In the genomic region with DNA sequence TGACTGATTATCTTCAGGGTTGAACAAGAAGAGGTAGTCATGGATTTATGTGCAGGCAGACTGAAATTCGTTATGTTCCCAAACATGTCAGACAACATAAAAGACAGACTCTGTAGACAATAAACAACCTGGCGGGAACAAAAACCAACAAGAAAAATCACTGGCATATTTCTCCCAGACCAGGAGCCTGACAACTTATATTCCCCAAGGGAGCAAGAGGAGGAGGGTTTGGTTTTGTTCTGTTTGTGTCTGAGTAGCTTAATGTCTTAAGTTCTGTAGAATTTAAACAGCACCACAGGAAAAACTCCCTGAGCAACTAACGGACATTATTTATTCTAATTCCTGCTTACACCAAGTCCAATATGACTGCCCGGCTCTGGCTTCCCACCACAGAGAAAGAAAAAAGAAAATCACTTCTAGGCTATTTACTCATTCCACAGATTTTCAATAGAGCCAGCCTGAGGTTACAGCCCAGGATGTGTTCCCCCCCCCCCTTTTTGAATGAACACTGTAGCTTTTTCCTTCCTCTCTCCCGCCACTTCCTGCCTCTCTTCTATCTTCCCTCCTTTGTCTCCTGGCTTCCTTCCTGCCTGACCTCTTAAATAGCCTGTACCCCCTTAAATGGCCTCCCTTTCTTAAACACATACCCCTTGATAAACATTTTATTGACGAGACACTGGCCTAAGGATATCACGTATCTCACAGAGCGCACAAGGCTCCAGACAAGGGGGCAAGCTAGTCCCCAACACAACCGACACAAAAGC, we compare ENCODE assay signal across 12 mouse cellular contexts. TPM values are rescaled to one million over a fixed set of nuclear protein-coding genes. Genes with fewer than 3 reads are reported as not detected.
DNase-seq lines count a peak whose midpoint lies in the region; ATAC-seq and TF ChIP-seq lines count a peak whose summit lies in the region.
"Had no signal": no experiment of that assay in that cellular context is flagged by ENCODE, and none has a peak within 500 bp of the region (broad histone marks: within the 10 kb centered on the region; RNA-seq: fewer than 3 reads in every experiment).

No protein-coding gene starts in this region.

- 63% methylated on average over 9 of the region's 9 CpGs for WGBS in heart, embryonic 14.5 days
- 41% methylated on average over 9 of the region's 9 CpGs for WGBS in embryonic facial prominence, embryonic 10.5 days
- WGBS in hindbrain, embryonic 11.5 days: 53% methylated on average over 9 of the region's 9 CpGs
- WGBS in midbrain, embryonic 13.5 days: 62% methylated on average over 9 of the region's 9 CpGs

- no peak for DNase-seq in heart, adult 8-10 months (ENCODE audit: low spot score)
- DNase-seq in embryonic facial prominence, embryonic 10.5 days (ENCODE audit: low spot score): no peak
- DNase-seq in hindbrain, embryonic 11.5 days (ENCODE audit: low spot score): no peak
- no peak for DNase-seq in right cerebral cortex, postnatal 10 days (ENCODE audit: low spot score in 2 of 2)
- DNase-seq in left cerebral cortex, adult 2 months (ENCODE audit: extremely low spot score in 1 of 2, low spot score in 2 of 2): no peak
- DNase-seq in left cerebral cortex, adult 18-20 months (ENCODE audit: low spot score in 2 of 2): no peak
- DNase-seq: cerebellum, adult 9-10 months had no signal

- peak; percentile 38; the same call in 1 of the 2 replicates for ATAC-seq in heart, embryonic 14.5 days (ENCODE audit: insufficient number of reproducible peaks, insufficient read depth, low FRiP score, low read depth)
- ATAC-seq in hindbrain, embryonic 11.5 days (ENCODE audit: low FRiP score): no peak
- no peak for ATAC-seq in midbrain, embryonic 13.5 days

- no peak for TF ChIP-seq CTCF in left cerebral cortex, adult 2 months (IDR thresholded peaks at IDR 0.05)

- H3K4me3 ChIP-seq in heart, embryonic 14.5 days (ENCODE audit: control insufficient read depth in 1 of 2, insufficient read depth in 1 of 2, low read depth in 1 of 2, low read length in 2 of 2): no peak overlapping the region
- H3K4me3 ChIP-seq in embryonic facial prominence, embryonic 10.5 days: no peak overlapping the region
- no peak overlapping the region for H3K4me3 ChIP-seq in hindbrain, embryonic 11.5 days (ENCODE audit: low read depth, low read length)
- no peak overlapping the region for H3K4me3 ChIP-seq in midbrain, embryonic 13.5 days (replicated peaks)
- no peak overlapping the region for H3K4me3 ChIP-seq in left cerebral cortex, adult 2 months
- H3K4me3 ChIP-seq: layer of hippocampus, adult 2 months had no signal

- no peaks in the 10 kb centered on the region for H3K9me3 ChIP-seq in heart, embryonic 14.5 days (ENCODE audit: control insufficient read depth, low read length)
- no peaks in the 10 kb centered on the region for H3K9me3 ChIP-seq in embryonic facial prominence, embryonic 10.5 days
- H3K9me3 ChIP-seq in hindbrain, embryonic 11.5 days (ENCODE audit: control insufficient read depth, low read length): no peaks in the 10 kb centered on the region
- no peaks in the 10 kb centered on the region for H3K9me3 ChIP-seq in midbrain, embryonic 13.5 days

- no peaks in the 10 kb centered on the region for H3K27me3 ChIP-seq in heart, embryonic 14.5 days (ENCODE audit: control insufficient read depth, insufficient read depth, low read length)
- H3K27me3 ChIP-seq in embryonic facial prominence, embryonic 10.5 days (replicated peaks; ENCODE audit: low read depth, poor library complexity, severe bottlenecking): 0 out of 2 replicates have a peak, but pooled peaks cover 5% of the 10 kb centered on the region
- no peaks in the 10 kb centered on the region for H3K27me3 ChIP-seq in hindbrain, embryonic 11.5 days (ENCODE audit: control insufficient read depth, insufficient read depth, low read length)
- H3K27me3 ChIP-seq in midbrain, embryonic 13.5 days: no peaks in the 10 kb centered on the region

- H3K4me2 ChIP-seq in heart, embryonic 14.5 days (ENCODE audit: low read length): no peak overlapping the region
- H3K4me2 ChIP-seq in hindbrain, embryonic 11.5 days (replicated peaks; ENCODE audit: low read depth, low read length): no peak overlapping the region
- no peak overlapping the region for H3K4me2 ChIP-seq in midbrain, embryonic 13.5 days (replicated peaks)

- H3K27ac ChIP-seq in heart, embryonic 14.5 days (replicated peaks in 1 of 2; ENCODE audit: control insufficient read depth in 1 of 2, insufficient read depth in 1 of 2, low read depth in 2 of 2, low read length in 2 of 2): peak overlapping the region; percentile 57 to 76
- H3K27ac ChIP-seq in embryonic facial prominence, embryonic 10.5 days (replicated peaks): peak overlapping the region; percentile 85
- 0 out of 2 replicates have a peak overlapping the region, but pooled peaks have one; percentile 36 for H3K27ac ChIP-seq in hindbrain, embryonic 11.5 days (ENCODE audit: low read depth, low read length)
- peak overlapping the region; percentile 86 for H3K27ac ChIP-seq in midbrain, embryonic 13.5 days
- no peak overlapping the region for H3K27ac ChIP-seq in left cerebral cortex, adult 2 months
- H3K27ac ChIP-seq: layer of hippocampus, adult 2 months had no signal

- H3K4me1 ChIP-seq in heart, embryonic 14.5 days (ENCODE audit: control insufficient read depth in 2 of 2, insufficient read depth in 2 of 2, low read length in 2 of 2): peaks cover 13% of the 10 kb centered on the region in 2 experiments
- H3K4me1 ChIP-seq in embryonic facial prominence, embryonic 10.5 days: peaks cover 63% of the 10 kb centered on the region
- H3K4me1 ChIP-seq in hindbrain, embryonic 11.5 days (replicated peaks; ENCODE audit: control insufficient read depth, insufficient read depth, low read length): 0 out of 2 replicates have a peak, but pooled peaks cover 2% of the 10 kb centered on the region
- peaks cover 51% of the 10 kb centered on the region for H3K4me1 ChIP-seq in midbrain, embryonic 13.5 days (replicated peaks)

- H3K9ac ChIP-seq in heart, embryonic 14.5 days (ENCODE audit: low read length): no peak overlapping the region
- peak overlapping the region; percentile 12; the same call in 1 of the 2 replicates for H3K9ac ChIP-seq in hindbrain, embryonic 11.5 days (ENCODE audit: low read depth, low read length)
- no peak overlapping the region for H3K9ac ChIP-seq in midbrain, embryonic 13.5 days (replicated peaks)

- 0 out of 2 replicates have a peak, but pooled peaks cover 3% of the 10 kb centered on the region for H3K36me3 ChIP-seq in heart, embryonic 14.5 days (ENCODE audit: control insufficient read depth, insufficient read depth, low read length)
- peaks cover 9% of the 10 kb centered on the region; the same call in 1 of the 2 replicates for H3K36me3 ChIP-seq in embryonic facial prominence, embryonic 10.5 days (replicated peaks)
- H3K36me3 ChIP-seq in hindbrain, embryonic 11.5 days (ENCODE audit: control insufficient read depth, insufficient read depth, low read length): no peaks in the 10 kb centered on the region
- H3K36me3 ChIP-seq in midbrain, embryonic 13.5 days: no peaks in the 10 kb centered on the region

- intact Hi-C loops in left cerebral cortex, adult 2 months (cut with DNase I): no loop called here

RNA-seq across cellular contexts. Expression of a gene that starts 13.6 kb away (rescaled TPM):
- polyA plus RNA-seq in heart, embryonic 14.5 days (2014; fragmentation: Nextera tagmentation; extraction: Ambion mirVana): 4.5 TPM in 2 replicates
- under 1 TPM in 2 of 4 experiments, not detected in 2; 0.19 to 0.20 TPM for total RNA-seq in heart, adult 8-10 months (2022)
- polyA plus RNA-seq in embryonic facial prominence, embryonic 10.5 days (2016; fragmentation: Nextera tagmentation; extraction: Ambion mirVana): 0.26 and 0.34 TPM in 2 replicates
- 0.11 and 0.28 TPM in 2 replicates for polyA plus RNA-seq in hindbrain, embryonic 11.5 days (2014; fragmentation: Nextera tagmentation; extraction: Ambion mirVana)
- polyA plus RNA-seq in midbrain, embryonic 13.5 days (2015; fragmentation: Nextera tagmentation; extraction: Ambion mirVana): 0.63 and 0.79 TPM in 2 replicates
- not detected for total RNA-seq in left cerebral cortex, adult 2 months (2021)
- not detected for total RNA-seq in left cerebral cortex, adult 18-20 months (2021)
- total RNA-seq: layer of hippocampus, adult 2 months; megakaryocyte-erythroid progenitor cell, adult 5-6 weeks had no signal

RNA-seq across cellular contexts. Expression of a gene that starts 40.9 kb away (rescaled TPM):
- 9.6 and 11.3 TPM in 2 replicates for polyA plus RNA-seq in heart, embryonic 14.5 days (2014; fragmentation: Nextera tagmentation; extraction: Ambion mirVana)
- 1 to 10 TPM; 1.5 to 3.4 (median 2.1) TPM for total RNA-seq in heart, adult 8-10 months (2022)
- 17.7 and 17.9 TPM in 2 replicates for polyA plus RNA-seq in embryonic facial prominence, embryonic 10.5 days (2016; fragmentation: Nextera tagmentation; extraction: Ambion mirVana)
- polyA plus RNA-seq in hindbrain, embryonic 11.5 days (2014; fragmentation: Nextera tagmentation; extraction: Ambion mirVana): 19.7 and 26.8 TPM in 2 replicates
- 15.5 and 17.1 TPM in 2 replicates for polyA plus RNA-seq in midbrain, embryonic 13.5 days (2015; fragmentation: Nextera tagmentation; extraction: Ambion mirVana)
- 1 to 10 TPM; 6.5 to 9.2 TPM for total RNA-seq in left cerebral cortex, adult 2 months (2021)
- total RNA-seq in left cerebral cortex, adult 18-20 months (2021): 1 to 10 TPM; 6.4 to 7.0 TPM

RNA-seq across cellular contexts. Expression of a gene that starts 41.8 kb away (rescaled TPM):
- polyA plus RNA-seq in heart, embryonic 14.5 days (2014; fragmentation: Nextera tagmentation; extraction: Ambion mirVana): 0.74 TPM in 2 replicates
- total RNA-seq in heart, adult 8-10 months (2022): not detected
- 0.36 and 0.41 TPM in 2 replicates for polyA plus RNA-seq in embryonic facial prominence, embryonic 10.5 days (2016; fragmentation: Nextera tagmentation; extraction: Ambion mirVana)
- polyA plus RNA-seq in hindbrain, embryonic 11.5 days (2014; fragmentation: Nextera tagmentation; extraction: Ambion mirVana): 0.15 TPM in 1 of 2 replicates, not detected in the other
- 0.10 TPM in 1 of 2 replicates, not detected in the other for polyA plus RNA-seq in midbrain, embryonic 13.5 days (2015; fragmentation: Nextera tagmentation; extraction: Ambion mirVana)
- not detected for total RNA-seq in left cerebral cortex, adult 2 months (2021)
- total RNA-seq in left cerebral cortex, adult 18-20 months (2021): not detected
- total RNA-seq: layer of hippocampus, adult 2 months; megakaryocyte-erythroid progenitor cell, adult 5-6 weeks had no signal
- polyA plus RNA-seq: small intestine, adult 2 months had no signal
